Mouse (Mus musculus) hindbrain, embryonic 13.5 days (tissue): ENCODE measurements around the gene Zfp37. TPM values are rescaled to one million over a fixed set of nuclear protein-coding genes. Genes with fewer than 3 reads are reported as not detected.
"Not testable (repeated sequence)": the region's sequence is repeated elsewhere in the genome, so short reads cannot be mapped to it uniquely, and the experiment has no call there.

Experiments
- ATAC-seq: fragments of 200-750 bp; cut with Nextera tagmentation; 2 replicates; pipeline ENCODE4 v1.8.0; 2017; ENCODE audit warnings: moderate TSS enrichment; ENCODE audit not compliant: low FRiP score
- H3K27ac ChIP-seq: fragments of 300-500 bp; sonication (generic); 2 replicates; pipeline ENCODE4 v1.5.1; 2015; ENCODE audit warnings: inconsistent platforms, mild to moderate bottlenecking, moderate library complexity
- H3K27me3 ChIP-seq: fragments of 300-500 bp; sonication (generic); 2 replicates; pipeline ENCODE4 v1.6.1; 2015; ENCODE audit warnings: mild to moderate bottlenecking, inconsistent platforms
- H3K36me3 ChIP-seq: fragments of 300-500 bp; sonication (generic); 2 replicates; pipeline ENCODE4 v1.6.1; 2015; ENCODE audit warnings: mild to moderate bottlenecking, inconsistent platforms
- H3K4me1 ChIP-seq: fragments of 300-500 bp; sonication (generic); replicated peaks from 2 replicates; pipeline ENCODE4 v1.6.1; 2015; ENCODE audit warnings: inconsistent platforms
- H3K4me2 ChIP-seq: fragments of 300-500 bp; sonication (generic); 2 replicates; pipeline ENCODE4 v1.6.1; 2015; ENCODE audit warnings: inconsistent platforms, mild to moderate bottlenecking, moderate library complexity
- H3K4me3 ChIP-seq: fragments of 300-500 bp; sonication (generic); 2 replicates; pipeline ENCODE4 v1.5.1; 2015; ENCODE audit warnings: mild to moderate bottlenecking, inconsistent platforms
- H3K9ac ChIP-seq: fragments of 300-500 bp; sonication (generic); 2 replicates; pipeline ENCODE4 v1.6.1; 2015; ENCODE audit warnings: mild to moderate bottlenecking, inconsistent platforms
- H3K9me3 ChIP-seq: fragments of 300-500 bp; sonication (generic); 2 replicates; pipeline ENCODE4 v1.6.1; 2016; ENCODE audit warnings: inconsistent platforms
- WGBS: fragments of 180-500 bp; shearing (Covaris S2); methylation state at CpG from one replicate; pipeline ENCODE4 v1.1.7; 2015; 5-methylcytosine and 5-hydroxymethylcytosine counted together
- polyA plus RNA-seq: library from polyadenylated mRNA; unstranded; fragments of >200 nt; fragmentation: Nextera tagmentation; extraction: Ambion mirVana; gene quantifications from 2 replicates; pipeline ENCODE4 v1.2.1, GENCODE M21; 2015

Gene Zfp37
- polyA plus RNA-seq, result 25.3 and 29.5 TPM in 2 replicates

GRCm38 (mm10) chr4:62230769-62231168 is at the start of gene Zfp37:
Gene Zfp37 (minus strand): TSS chr4:62231047.
- Histone ChIP-seq H3K27me3 (no peaks in the 10 kb centered on the region), H3K27ac (no peak within 1 kb of the TSS), H3K9me3 (no peaks in the 10 kb centered on the region), H3K36me3 (no peaks in the 10 kb centered on the region), H3K4me3 (no peak within 1 kb of the TSS), H3K4me1 (no peaks in the 10 kb centered on the region), H3K4me2 (no peak within 1 kb of the TSS), H3K9ac (no peak within 1 kb of the TSS)
- no peak for ATAC-seq
- 72% methylated on average over 13 of the region's 13 CpGs for WGBS

- no peak for ATAC-seq
- H3K27me3 ChIP-seq, result no peaks in the 10 kb centered on the region
Observed at GRCm38 (mm10) chr4:62278081-62278480, 47.2 kb upstream of the Zfp37 start.

GRCm38 (mm10) chr4:62277222-62277621 is 46.4 kb upstream of the Zfp37 start:
- no peak for ATAC-seq
- H3K4me3 ChIP-seq, result no peak overlapping the region
- no peaks in the 10 kb centered on the region for H3K9me3 ChIP-seq
- no peak overlapping the region for H3K27ac ChIP-seq
- no peak overlapping the region for H3K9ac ChIP-seq
- WGBS, result 71% methylated on average over 3 of the region's 3 CpGs
- H3K36me3 ChIP-seq, result no peaks in the 10 kb centered on the region
- no peaks in the 10 kb centered on the region for H3K27me3 ChIP-seq
- no peak overlapping the region for H3K4me2 ChIP-seq
- peaks cover 11% of the 10 kb centered on the region for H3K4me1 ChIP-seq

More at GRCm38 (mm10) chr4:62278081-62278480, 47.2 kb upstream of the Zfp37 start:
- 48% methylated on average over 4 of the region's 4 CpGs for WGBS
- H3K9ac ChIP-seq, result no peak overlapping the region
- H3K36me3 ChIP-seq, result no peaks in the 10 kb centered on the region
- H3K4me3 ChIP-seq, result no peak overlapping the region
- no peak overlapping the region for H3K27ac ChIP-seq
- no peaks in the 10 kb centered on the region for H3K9me3 ChIP-seq
- peaks cover 11% of the 10 kb centered on the region for H3K4me1 ChIP-seq
- no peak overlapping the region for H3K4me2 ChIP-seq

DNA sequence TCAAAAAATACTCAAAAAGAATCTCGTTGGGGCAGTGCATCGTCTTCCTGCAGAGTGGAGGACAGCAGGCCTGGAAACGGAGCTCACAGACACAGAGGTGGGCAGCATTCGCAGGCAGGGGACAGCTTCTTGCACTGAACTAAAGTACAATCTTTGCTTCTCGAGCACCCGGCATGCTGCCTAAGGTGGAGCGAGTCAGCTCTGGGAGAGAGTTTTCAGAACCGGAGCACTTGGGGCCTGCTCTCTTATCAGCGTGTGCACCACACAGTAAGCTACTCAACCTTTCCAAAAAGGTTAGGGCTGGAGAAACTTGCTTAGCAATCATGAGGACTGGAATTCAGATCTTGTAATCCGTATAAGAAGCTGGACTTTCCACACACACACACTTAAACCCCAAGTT is 45.8 kb upstream of the Zfp37 start:
- no peak for ATAC-seq
- H3K9ac ChIP-seq, result no peak overlapping the region
- H3K4me1 ChIP-seq, result peaks cover 11% of the 10 kb centered on the region
- H3K27ac ChIP-seq, result no peak overlapping the region
- H3K36me3 ChIP-seq, result no peaks in the 10 kb centered on the region
- H3K9me3 ChIP-seq, result no peaks in the 10 kb centered on the region
- H3K27me3 ChIP-seq, result no peaks in the 10 kb centered on the region
- no peak overlapping the region for H3K4me2 ChIP-seq
- 86% methylated on average over 10 of the region's 10 CpGs for WGBS
- H3K4me3 ChIP-seq, result no peak overlapping the region

GRCm38 (mm10) chr4:62274841-62275536 is 44.1 kb upstream of the Zfp37 start:
- Histone ChIP-seq H3K4me2 (0 out of 2 replicates have a peak overlapping the region, but pooled peaks have one; percentile 9), H3K4me1 (peaks cover 11% of the 10 kb centered on the region), H3K4me3 (no peak overlapping the region), H3K9me3 (no peaks in the 10 kb centered on the region), H3K27ac (peak overlapping the region; percentile 25; the same call in 1 of the 2 replicates), H3K9ac (no peak overlapping the region), H3K36me3 (no peaks in the 10 kb centered on the region), H3K27me3 (no peaks in the 10 kb centered on the region)
- 8% methylated on average over 12 of the region's 12 CpGs for WGBS
- peak; percentile 85 for ATAC-seq

GRCm38 (mm10) chr4:62273916-62274315 is 43.1 kb upstream of the Zfp37 start:
- Histone ChIP-seq H3K27me3 (no peaks in the 10 kb centered on the region), H3K4me3 (no peak overlapping the region), H3K36me3 (no peaks in the 10 kb centered on the region), H3K4me2 (no peak overlapping the region), H3K4me1 (peaks cover 11% of the 10 kb centered on the region), H3K9ac (no peak overlapping the region), H3K27ac (no peak overlapping the region), H3K9me3 (no peaks in the 10 kb centered on the region)
- WGBS, result 88% methylated on average over 10 of the region's 10 CpGs
- ATAC-seq, result no peak

- ATAC-seq, result no peak
- Histone ChIP-seq H3K9me3 (no peaks in the 10 kb centered on the region), H3K27me3 (no peaks in the 10 kb centered on the region), H3K4me1 (peaks cover 11% of the 10 kb centered on the region), H3K4me3 (no peak overlapping the region), H3K36me3 (no peaks in the 10 kb centered on the region), H3K9ac (no peak overlapping the region), H3K27ac (no peak overlapping the region), H3K4me2 (no peak overlapping the region)
- 94% methylated on average over 10 of the region's 10 CpGs for WGBS
Observed at GRCm38 (mm10) chr4:62272696-62273095, 41.8 kb upstream of the Zfp37 start.

DNA sequence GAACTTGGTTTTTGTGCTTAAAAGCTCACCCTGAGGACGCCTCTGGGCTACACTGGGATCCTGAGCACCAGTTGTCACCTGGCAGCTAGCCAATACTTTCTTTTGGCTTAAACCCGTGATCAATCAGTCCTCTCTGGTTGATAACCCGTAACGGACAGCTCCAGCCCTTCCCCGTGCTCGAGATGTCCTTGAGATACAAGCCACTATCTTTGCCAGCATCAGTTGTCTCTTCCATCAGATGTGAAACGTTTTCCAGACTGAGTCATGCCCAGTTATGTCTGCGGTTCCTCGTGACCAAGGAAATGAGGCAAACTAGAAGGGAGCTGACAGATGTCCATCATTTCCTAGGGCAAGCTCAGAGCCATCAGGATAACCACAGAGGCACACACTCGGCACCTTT is 36.3 kb upstream of the Zfp37 start:
- H3K9me3 ChIP-seq, result no peaks in the 10 kb centered on the region
- no peak overlapping the region for H3K4me3 ChIP-seq
- H3K27ac ChIP-seq, result no peak overlapping the region
- ATAC-seq, result no peak
- WGBS, result 80% methylated on average over 10 of the region's 10 CpGs
- H3K4me2 ChIP-seq, result no peak overlapping the region
- H3K9ac ChIP-seq, result no peak overlapping the region
- H3K27me3 ChIP-seq, result no peaks in the 10 kb centered on the region
- no peaks in the 10 kb centered on the region for H3K36me3 ChIP-seq
- H3K4me1 ChIP-seq, result no peaks in the 10 kb centered on the region

DNA sequence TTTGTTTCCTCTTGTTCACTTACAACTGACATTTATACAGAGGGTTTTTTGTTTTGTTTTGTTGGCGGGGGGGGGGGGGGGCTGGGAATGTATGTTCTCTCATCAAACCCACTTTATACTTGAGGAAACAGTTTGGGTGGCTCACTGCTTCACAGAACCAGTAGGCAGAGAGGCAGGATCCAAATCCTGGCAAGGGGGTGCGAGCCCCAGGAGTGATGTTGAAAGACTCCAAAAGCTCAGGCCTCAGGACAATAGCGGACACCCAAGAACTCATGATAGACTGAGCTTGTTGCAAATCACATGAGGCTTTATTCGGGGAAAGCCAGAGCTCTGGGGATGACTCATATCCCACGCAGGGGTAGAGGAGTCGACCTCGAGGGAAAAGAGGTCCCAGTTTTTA is 35.2 kb upstream of the Zfp37 start:
- H3K9ac ChIP-seq, H3K4me3 ChIP-seq, H3K4me2 ChIP-seq, H3K27ac ChIP-seq, H3K36me3 ChIP-seq, H3K4me1 ChIP-seq, H3K9me3 ChIP-seq, H3K27me3 ChIP-seq, ATAC-seq: not testable (repeated sequence)
- WGBS, result 83% methylated on average over 7 of the region's 7 CpGs

DNA sequence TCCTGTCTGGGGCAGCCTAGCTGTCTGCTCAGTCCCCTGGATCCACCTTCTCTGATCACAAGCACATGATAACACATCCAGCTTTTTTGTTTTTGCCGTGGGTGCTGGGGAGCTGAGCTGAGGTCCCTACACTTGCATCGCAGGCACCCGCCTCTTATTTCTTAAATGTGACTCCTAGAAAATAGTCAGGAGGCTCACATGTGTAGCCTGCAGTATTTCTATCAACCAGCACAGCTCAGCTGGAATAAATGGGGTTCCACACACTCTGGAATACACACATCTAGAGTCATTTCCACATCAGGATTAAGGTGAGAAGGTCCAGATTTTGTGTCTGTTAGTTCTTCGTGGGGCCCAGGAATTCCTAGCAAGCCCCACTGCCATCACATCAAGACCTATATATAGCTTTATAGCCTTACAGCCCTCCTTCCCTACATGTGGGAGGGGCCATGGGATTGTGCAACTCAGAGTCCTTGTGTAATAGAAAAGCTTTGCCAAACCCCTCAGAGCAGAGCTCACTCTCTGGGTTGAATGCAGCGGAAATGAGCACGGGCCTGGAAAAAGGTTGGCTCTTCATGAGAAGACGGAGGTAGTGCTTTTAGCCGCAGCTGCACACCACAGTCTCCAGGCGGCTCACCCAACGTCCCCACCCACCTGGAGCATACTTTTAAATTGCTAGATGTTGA is 34.4 kb upstream of the Zfp37 start:
- Histone ChIP-seq H3K27me3 (no peaks in the 10 kb centered on the region), H3K9me3 (no peaks in the 10 kb centered on the region), H3K4me1 (no peaks in the 10 kb centered on the region), H3K9ac (no peak overlapping the region), H3K36me3 (no peaks in the 10 kb centered on the region), H3K4me3 (no peak overlapping the region), H3K27ac (no peak overlapping the region), H3K4me2 (no peak overlapping the region)
- ATAC-seq, result no peak
- 84% methylated on average over 10 of the region's 10 CpGs for WGBS

DNA sequence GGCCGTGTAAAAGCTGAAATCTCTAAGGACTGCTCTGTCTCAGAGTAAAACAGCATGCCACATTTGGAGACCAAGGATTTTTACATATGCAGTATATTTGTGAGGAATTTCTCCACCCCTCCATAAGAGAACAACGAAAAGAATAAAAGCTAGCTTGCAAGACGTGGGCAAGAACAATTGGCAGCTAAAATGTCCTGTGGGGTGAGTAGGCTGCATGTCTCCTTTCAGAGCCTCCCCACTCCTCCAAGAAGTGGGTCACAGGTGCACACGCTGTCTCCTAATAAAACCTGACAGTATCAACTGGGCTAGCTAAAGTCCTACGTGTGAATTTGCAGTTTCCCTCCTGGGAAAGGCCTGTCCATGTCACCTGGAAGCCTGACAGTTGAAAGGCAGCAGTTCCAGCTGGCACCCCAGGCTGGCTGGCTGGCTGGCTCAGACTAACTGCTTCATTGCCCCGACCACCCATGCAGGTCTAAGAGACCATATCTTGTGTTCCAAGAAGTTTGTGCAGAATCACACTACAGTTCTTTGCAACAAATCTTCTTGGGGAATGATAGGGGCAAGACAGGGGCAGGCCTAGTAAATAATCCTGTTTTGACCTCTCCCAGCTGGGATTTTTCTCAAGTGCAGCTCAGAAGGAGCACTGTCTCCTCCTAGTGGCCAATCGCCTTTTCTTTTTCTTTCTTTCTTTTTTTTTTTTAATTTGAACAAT is 32.4 kb upstream of the Zfp37 start:
- Histone ChIP-seq H3K36me3 (no peaks in the 10 kb centered on the region), H3K9ac (no peak overlapping the region), H3K4me2 (no peak overlapping the region), H3K4me3 (no peak overlapping the region), H3K9me3 (no peaks in the 10 kb centered on the region), H3K27ac (no peak overlapping the region), H3K27me3 (no peaks in the 10 kb centered on the region), H3K4me1 (no peaks in the 10 kb centered on the region)
- WGBS, result 33% methylated on average over 7 of the region's 7 CpGs
- ATAC-seq, result no peak; the same call in 1 of the 2 replicates

- H3K9ac ChIP-seq, result no peak within 1 kb of the TSS
- no peaks in the 10 kb centered on the region for H3K9me3 ChIP-seq
- H3K27me3 ChIP-seq, result no peaks in the 10 kb centered on the region
- H3K4me1 ChIP-seq, result no peaks in the 10 kb centered on the region
- WGBS, result 67% methylated on average over 2 of the region's 2 CpGs
- H3K36me3 ChIP-seq, result no peaks in the 10 kb centered on the region
- H3K4me3 ChIP-seq, result no peak within 1 kb of the TSS
- no peak within 1 kb of the TSS for H3K27ac ChIP-seq
- H3K4me2 ChIP-seq, result no peak within 1 kb of the TSS
- ATAC-seq, result no peak
Observed at GRCm38 (mm10) chr4:62262276-62262675, 31.4 kb upstream of the Zfp37 start, which contains the start of gene Slc31a2. Gene Slc31a2 (plus strand): TSS chr4:62262562.
